Mouse (Mus musculus) urinary bladder, postnatal 14 days (tissue): ENCODE measurements around the gene Cfdp1.

Experiments used
- DNase-seq: peaks from one replicate; pipeline ENCODE4 v3.0.0; 2021; ENCODE audit warnings: low spot score

Gene Cfdp1

DNA sequence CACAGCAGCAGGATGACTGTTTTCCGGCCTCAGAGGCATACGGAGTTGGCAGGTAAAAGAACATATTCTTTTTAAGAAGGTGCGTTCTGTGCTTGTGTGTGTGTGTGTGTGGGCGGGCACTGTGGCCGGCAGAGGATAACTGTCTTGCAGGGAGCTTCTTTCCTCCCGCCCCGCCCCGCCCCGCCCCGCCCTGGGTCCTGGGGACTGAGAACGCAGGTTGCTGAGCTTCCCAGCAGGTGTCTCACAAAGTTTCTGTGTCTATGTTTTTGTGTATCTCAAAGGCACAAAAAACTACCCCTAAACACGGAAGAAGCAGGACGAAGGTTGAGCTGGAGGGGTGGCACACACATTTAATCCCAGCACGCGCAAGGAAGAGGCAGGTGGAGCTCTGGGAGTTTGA lies 84.8 kb downstream of the Cfdp1 start:
- DNase-seq, result no peak

GRCm38 (mm10) chr8:111768651-111769050 lies 85.4 kb downstream of the Cfdp1 start:
- DNase-seq, result no peak

DNA sequence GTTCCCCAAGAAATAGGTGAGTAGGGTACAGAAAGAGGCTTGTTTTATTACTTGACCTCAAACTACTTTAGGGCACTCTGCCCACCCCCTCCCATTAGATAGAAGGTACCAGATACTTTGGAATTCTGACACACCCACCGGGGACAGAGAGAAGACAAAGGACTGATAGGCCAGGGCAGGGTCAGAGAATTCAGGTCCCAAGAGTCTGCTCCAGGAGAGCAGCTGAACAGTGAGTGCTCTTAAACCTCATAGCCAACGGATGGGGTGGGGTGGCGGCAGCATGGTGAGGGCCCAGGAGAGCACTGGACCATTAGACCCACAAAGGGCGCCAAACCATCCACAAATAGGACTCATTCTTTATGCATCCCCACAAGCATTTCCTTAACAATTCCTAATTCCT lies 88.5 kb downstream of the Cfdp1 start:
- DNase-seq, result no peak

GRCm38 (mm10) chr8:111765096-111765495 lies 89.0 kb downstream of the Cfdp1 start:
- DNase-seq, result no peak

GRCm38 (mm10) chr8:111760708-111761107 lies 93.4 kb downstream of the Cfdp1 start:
- DNase-seq, result no peak

GRCm38 (mm10) chr8:111758817-111759216 lies 95.3 kb downstream of the Cfdp1 start:
- DNase-seq, result no peak

- DNase-seq, result no peak
Measured at GRCm38 (mm10) chr8:111757599-111757998, 96.5 kb downstream of the Cfdp1 start.

DNA sequence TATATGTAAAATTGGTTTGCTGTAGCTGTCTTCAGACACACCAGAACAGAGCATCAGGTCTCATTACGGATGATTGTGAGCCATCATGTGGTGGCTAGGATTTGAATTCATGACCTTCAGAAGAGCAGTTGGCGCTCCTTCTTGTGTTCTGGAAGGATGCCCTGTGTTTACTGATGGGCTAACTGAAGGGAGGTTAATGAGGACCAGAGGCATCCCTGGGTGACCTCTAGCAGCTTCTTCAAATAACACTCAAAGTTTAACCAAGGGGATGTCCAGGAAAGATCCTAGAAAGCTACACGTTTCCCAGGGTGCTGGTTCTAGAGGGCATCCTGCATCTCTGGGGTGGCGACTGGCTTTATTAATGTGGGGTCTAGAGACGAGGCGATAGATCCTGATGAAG lies 99.4 kb downstream of the Cfdp1 start:
- no peak for DNase-seq

DNA sequence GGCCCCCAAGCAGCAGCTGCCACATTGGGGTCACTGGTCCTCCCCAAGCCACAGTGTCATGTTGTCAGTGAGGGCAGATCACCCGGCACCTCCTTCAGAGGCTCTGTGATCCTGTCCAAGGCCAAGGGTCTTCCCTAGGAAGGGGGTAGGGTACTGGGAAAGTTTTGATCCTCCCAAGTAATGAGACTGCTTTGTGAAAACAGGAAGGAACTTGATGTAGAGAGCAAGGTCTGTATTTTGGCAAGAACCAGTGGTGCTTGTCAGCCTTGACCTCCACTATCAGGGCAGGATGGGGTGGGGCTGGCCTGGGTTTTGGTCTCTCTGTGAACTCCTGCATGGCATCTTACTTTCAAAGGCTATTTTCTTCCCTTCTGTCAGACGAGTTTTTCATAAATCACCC lies 100.0 kb downstream of the Cfdp1 start:
- no peak for DNase-seq

DNA sequence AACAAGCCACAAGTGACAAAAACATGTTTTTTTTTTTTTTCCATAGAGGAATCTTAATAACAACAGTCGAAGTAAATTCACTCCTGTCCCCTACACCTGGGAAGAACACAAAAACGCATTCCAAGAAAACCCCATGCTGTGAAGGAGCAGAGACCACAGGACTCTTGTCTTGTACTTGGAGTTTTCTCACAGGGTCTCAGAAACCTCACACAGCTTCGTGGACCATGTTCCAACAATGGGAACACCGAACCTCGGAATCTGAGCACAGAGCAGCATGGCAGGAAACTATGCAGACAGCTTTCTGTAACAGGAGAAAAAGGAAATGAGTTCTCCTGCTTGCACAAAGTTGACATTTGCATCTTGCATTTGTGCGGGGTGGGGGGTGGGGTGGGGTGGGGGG lies 105.3 kb downstream of the Cfdp1 start:
- DNase-seq, result no peak

DNA sequence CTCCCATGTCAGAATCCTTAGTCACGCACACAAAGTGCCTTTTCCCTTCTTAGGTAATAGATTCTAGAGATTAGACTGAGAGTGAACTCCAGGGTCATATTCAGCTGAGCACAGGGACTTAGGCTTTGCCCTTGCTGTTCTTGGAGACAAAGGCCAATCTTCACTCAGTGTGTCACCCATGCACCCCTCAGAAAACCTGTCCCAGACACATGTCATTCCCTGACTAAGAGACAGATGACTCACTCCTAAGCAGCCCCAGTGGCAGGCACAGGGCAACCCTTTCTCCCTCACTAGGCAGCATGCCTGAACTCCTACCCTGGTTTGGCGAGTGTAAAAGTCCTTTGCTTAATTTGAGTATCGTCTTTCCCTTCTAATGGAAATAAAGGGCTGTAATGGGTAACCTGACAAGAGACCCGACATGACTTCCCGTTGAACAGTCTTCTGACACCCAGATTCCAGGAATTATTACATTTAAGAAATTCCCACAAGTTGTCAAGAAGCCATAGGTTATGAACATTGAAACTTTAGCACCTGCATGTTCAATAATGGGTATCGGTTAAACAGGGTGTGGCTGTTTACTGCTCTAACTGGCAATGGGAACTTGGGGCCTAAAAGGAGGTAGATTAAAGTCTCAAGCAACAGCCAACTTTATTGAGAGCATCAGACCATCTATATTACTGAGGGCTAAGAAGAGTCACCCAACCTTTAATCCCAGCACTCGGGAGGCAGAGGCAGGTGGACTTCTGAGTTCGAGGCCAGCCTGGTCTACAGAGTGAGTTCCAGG lies 106.0 kb downstream of the Cfdp1 start:
- no peak for DNase-seq

DNA sequence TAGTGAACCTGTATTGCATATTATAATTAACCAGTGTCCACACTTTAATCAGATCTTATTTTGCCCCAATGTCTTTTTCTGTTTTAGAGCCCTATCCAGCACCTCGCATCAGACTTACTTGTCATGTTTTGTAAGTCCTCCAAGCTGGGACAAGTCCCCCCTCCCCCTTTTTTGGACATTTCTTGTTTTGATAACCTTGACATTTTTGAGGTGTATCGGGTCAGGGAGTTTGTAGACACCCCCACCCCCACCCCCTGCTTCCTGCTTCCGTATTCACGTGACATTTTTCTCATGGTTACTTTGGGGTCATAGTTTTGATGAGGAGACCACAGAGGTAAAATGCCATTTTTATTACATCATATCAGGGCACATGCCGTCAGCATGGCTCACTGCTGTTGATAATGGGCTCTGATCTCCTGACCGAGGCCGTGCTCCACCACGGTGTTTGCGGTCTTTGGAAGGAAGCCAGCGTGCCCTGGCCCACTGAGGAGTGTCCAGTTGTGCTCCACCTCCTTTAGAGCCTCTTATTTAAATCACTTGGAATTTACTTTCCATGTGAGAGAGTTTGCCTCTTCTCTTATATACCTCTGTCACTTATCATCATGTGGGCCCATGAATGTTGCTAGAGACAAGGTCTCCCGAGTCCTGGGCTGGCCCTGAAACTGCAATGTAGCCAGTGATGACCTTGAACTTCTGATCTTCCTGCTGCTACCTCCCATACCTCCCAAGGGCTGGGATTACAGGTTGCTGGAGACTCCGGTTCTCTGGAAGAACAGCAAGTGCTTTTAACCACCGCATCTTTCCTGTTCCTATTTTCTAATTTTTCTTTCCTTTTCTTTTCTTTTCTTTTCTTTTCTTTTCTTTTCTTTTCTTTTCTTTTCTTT lies 107.3 kb downstream of the Cfdp1 start:
- peak; percentile 63 for DNase-seq

DNA sequence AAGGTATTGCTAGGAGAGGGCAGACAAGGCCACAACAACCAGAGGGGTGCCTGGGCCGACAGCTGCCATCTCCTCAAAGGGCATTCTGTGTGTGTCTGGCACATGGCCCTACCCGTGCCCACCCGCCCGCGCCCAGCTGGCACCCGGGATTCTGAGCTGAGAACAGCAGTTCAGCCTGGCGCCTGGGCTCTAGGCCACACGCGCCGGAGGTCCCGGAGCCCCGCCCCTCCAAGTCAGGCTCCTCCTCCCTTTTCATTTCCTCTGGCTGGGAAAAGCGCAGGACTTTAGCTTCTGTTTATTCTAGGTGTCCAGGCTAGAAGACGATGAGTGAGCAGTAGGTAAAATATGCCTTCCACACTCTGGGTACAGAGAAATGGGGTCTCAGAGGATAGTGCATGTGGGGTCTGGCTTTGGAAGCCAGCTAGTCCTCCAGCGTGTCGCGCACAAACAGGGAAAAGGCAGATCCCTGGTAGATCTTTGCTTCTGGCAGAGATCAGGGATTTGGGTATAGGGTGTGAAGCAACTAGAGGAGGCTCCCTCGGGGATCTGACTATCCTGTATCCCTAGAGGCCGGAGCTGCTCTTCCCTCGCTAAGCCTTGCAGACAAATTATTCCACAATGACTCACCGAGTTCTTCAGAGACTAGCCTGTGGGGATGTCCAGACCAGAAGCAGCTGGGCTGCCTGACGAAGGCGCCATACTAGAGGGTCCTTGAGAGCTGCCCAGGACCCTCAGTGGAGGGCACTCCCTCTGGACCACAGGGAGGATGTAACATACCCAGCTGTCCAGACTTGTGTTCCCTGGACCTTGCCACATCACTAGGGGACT lies 108.3 kb downstream of the Cfdp1 start:
- peak; percentile 85 for DNase-seq

GRCm38 (mm10) chr8:111745086-111745485 lies 109.0 kb downstream of the Cfdp1 start:
- DNase-seq, result no peak

DNA sequence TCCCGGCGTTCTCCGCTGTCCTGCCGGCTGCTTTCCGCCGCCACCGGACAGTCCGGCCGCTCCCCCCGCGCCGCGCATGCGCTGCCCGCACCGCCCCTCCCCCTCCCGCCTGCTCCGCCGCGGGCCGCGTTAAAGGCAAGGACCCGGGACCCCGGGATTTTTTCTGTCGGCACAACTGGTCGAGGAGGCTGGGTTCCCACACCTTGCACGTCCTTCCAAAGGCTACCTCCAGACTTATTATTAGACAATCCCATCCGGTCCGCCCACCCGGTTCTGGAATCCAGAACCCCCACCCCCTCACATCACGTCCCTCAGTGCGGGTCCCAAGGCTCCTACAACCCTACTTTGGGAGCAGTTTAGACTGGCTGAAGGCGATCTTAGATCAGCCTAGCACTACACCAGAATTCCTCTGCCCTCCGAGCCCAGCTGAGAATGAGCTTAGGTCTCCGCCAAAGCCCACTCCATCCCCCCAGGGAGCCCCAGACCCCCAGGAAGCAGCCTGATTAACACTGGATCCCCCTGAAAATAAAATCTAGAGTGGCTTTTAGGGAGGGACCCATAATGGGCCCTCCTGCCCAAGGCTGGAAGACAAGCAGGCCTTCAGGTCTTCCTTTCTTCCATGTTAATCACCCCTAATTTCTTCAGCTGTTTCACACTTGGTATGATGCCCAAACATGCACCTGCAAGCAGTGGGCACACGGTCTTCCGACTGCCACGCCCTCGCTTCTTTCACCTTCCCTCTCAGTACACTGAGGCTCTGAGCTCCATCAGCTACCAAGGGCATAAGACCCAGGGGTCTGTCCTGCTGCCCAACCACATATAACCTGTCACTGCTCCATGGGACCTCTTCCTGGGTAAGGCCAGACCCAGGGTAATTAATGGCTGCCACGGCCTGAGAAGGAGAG lies 110.0 kb downstream of the Cfdp1 start, which contains the start of gene Bcar1:
TSS of gene Bcar1 (minus strand) at position 18 of the 905 bp plus-strand sequence.
- peak; percentile 80 for DNase-seq

DNA sequence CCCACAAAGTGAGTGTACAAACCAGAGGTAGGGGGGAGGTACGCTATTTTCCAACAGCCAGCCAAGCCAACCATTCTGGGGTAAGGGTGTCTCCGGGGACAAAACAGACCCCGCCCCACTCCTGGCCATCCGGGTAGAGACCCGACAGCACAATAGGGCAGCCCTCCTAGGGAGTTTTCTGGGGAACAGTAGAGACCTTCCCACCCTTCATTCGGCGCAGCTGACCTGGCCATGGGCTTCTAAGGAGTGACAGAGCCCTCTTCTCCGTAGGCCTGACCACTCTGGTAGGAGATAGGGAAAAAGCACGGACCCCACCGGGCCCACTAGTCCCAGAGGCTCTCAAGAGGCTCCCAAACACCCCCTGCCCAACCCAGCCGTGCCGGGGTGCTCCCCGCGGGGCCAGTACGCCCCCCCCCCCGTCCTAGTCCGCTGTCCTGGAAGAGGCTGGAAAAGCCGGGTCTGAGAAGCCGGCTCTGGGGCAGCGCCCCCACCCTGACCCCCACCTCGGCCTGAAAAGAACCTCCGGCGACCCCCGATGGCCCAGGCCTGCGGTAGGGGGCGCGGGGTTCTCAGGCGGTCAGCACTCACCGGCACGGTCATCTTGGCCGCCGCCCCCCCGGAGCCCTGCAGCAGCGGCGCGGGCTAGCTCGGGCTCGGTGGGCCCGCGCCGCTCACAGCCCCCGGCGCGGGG lies 110.8 kb downstream of the Cfdp1 start:
- no peak for DNase-seq

DNA sequence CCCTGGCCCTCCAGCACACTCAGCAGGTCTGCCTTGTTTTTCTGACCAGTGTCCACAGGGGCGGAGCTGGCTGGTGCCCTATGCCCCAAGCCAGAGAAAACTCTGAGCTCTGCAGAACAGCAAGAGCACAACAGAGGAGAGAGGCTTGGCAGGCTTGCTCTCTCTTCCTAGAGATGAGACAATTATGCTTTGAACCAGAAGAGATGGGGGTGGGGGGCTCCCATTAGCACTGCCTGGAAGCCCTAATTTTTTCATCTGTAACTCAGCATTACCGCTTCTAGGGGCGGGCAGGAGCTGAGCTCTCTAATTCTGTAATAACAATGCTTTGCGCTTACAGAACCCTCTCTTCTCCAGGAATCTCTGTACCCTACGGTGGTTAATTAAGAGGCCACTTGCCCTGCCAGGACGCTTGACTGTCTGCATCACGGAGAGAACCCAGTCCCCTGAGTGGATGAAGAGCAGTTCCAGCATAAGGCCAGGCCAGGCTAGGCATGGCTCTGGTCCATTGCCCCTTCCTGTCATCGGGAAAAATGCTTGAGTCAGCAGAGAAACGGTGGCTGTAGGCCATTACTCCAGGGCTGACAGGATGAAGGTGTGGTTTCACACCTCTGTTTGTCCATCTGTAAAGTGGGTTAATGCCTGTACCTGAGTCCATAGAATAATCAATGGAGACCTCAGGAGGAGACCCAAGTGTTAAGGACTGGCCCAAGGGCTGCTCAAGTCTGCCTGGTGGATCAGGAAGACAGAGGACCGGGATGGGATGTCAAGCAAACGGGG lies 111.6 kb downstream of the Cfdp1 start:
- no peak for DNase-seq

DNA sequence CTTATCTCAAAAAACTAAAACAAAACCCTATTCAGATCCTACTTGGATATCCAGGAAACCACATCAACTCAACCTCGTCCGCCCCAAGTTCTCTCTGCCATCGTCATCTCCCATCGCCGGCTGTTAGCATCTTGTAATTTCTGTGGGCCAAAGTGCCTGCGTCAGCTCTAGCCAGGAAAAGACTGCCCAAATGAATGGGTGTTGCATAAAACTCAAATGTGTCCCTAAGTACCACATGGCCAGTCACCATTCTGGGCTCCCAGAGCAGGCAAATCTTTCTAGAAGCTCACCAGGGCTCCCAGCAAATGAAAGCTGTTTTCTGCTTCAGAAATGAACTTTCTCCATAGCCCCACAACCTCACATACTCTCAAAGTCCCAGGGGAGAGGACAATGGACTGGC lies 112.5 kb downstream of the Cfdp1 start:
- DNase-seq, result no peak

DNA sequence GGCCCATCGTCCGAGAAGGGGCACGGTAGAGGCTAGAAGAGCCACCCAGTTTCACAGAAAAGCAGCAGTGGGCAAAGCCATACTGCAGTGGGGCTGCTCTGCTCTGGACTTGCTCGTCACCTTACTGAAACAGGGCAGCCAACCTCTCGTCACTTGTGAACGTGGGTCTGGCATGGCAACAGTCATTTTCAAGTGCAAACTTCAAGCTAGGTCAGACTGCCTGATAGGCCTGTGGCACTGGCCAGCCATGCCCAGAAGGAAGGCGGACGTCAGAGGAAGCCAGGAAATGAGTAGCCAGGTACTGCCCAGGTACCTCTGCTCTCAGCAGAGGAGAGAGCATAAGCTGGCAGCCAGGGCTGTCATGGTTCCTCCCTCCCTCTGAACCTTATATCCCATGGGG lies 113.1 kb downstream of the Cfdp1 start:
- no peak for DNase-seq

DNA sequence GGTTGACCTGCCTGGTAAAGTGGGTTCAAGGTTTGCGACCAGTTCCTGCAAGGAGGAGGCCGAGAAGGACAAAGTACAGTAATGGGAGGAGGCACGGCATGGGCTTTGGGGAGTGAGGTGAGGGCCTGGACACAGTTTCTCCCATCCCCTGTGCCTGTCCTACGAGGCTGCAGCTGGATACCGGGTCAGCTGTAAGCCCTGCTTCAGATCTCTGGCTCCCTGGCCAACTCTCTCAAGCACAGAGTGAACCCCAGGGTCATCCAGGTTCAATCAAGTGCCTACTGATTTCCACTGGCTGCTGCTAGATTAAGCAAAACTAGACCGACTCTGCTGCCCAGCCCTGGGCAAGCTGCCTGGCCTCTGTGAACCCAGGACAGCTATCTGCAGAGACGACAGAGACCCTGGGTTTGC lies 113.8 kb downstream of the Cfdp1 start:
- DNase-seq, result no peak
